Mouse (Mus musculus) gastrocnemius, postnatal 25 days (tissue): ENCODE measurements around the gene Snx7. TPM values are rescaled to one million over a fixed set of nuclear protein-coding genes. Genes with fewer than 3 reads are reported as not detected.

Source experiments
- DNase-seq: peaks from one replicate; pipeline ENCODE4 v3.0.0; 2022
- microRNA-seq, 2 experiments: library from miRNA; unstranded; fragments of <30 nt; microRNA quantifications; one replicate each; pipeline ENCODE4 v1.2.0; 2021; ENCODE audit warnings: borderline replicate concordance in 2 of 2
- total RNA-seq, 2 experiments: library from RNA; stranded (reverse); gene quantifications; 1 replicate in 1 of 2; 2 replicates in 1 of 2; pipeline ENCODE4 v1.2.3; 2021

The Snx7 gene
- total RNA-seq, 2 experiments from 2014 or later, result 3.0 to 4.0 TPM

DNA sequence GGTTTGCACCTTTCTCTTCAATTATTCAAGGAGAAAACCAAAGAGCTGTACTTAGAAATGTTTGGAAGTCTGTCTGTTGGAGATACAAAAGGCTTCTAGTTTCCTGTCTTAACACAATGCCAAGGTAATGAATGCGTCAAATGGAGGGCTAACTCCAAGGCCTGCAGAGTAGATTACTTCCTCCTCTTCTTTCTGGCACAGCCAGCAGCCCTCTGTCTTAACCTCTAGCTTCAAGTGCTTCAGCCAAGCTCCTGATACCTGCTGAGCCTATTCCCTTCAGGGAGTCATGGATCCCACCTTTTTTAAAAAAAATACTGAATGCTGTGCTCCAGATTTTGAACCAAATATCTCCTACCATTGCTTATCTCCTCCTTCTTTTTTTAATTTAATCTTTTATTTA lies 51.1 kb downstream of the Snx7 start:
- no peak for DNase-seq

DNA sequence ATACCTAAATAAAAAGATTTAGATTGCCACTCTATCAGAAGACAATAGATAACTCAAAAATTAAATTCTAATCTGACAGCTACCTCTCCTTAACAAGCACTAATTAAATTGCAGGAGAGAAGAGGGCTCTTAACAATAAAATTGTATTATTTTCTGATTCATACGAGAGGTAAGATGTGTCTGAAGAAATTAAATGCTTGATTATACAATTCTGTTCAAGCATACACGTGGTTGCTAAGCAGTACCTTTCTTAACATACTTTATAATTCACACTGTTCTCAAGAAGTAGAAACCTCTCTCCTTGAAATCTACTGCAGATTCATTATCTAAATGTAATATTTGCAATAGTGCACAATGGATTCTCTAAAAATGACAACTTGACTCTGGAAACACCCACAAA lies 54.5 kb downstream of the Snx7 start:
- no peak for DNase-seq

DNA sequence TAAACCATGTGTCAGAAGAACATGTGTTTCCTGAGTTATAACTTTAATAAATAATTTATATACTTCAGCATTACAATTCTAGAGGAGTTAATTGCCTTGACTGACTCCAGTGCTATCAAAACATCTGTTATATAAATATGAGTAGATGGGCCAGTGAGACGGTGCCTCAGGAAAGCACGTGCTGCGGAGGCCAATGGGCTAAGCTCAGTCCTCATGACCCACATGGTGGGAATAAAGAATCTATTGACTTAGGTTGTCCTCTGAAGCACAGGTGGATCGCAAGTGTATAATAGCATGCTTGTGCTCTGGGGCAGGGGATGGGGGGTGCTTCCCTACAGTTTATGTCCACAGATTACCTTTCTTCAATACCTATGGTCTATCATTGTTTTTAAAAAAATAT lies 56.6 kb downstream of the Snx7 start:
- no peak for DNase-seq

DNA sequence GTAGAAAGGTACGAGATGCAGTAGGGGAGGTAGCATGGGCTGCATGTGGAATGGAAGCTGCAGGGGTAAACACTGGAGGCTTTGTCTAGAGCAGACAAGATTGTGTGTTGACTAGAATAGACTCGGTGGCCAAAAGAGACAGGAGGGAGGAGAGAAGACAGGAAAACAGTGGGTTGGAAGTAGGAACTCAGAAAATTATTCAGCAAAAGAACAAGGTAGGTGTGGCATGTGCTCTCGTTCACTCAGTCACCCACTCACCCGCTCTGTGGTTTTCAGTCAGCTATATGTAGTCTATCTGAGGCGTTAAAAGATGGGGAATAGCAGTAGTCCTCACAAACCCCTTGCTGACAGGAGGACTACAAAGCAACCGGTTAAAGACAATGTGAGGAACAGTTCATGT lies 63.0 kb downstream of the Snx7 start:
- no peak for DNase-seq

DNA sequence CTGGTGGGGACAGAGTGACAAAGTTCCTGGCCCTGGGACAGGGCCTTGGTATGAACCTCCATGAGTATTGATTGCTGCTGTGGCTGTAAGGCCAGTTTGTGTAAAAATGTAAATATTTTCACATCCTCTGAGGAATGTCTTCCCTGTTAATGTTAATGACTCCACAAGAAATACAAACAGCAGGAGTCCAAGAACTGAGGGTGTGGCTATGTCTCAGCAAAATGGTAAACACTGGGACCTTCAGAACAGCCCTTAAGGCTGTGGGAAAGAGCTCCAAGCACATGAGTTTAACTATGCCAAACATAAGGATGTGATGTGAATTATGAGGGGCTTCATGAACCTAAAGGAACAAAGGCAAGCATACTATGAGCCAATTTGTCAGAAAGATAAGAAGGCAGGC lies 74.2 kb downstream of the Snx7 start:
- DNase-seq, result no peak

DNA sequence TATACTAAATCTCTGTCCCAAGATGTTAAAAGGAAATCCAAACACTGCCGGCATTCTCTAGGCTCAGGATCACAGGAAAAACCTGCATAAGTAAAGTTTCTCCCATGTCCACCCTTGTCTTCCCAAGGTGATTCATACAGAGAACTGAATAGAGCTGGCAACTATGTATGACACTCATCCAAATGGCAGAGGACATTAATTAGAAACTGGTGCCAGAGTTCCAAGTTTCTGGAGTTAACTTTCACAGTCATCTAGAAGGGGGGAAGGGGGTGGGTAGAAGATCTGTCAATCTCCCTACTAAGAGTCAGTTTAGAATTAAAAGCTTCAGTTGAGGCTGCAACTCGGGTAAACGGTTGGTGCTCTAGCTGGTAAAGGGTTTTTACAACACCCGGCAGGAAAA lies 76.8 kb downstream of the Snx7 start:
- no peak for DNase-seq

DNA sequence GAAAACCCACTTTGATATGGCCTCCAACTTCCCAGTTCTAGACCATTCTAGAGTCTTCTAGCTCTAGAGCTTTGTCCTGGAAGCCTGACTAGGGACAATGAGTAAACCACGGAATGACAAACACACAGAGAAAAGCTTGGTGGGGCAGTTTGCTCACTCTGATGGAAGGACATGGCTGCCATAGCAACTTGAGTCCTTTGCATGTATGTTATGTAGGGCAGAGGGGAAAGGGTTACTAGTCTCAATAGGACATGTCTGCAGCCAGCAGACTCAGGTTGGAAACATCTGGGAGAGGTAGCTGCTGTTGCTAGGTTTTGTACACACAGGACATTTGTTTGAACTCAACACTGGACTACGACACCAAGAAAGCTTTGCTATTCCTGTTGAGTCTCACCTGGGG lies 77.5 kb downstream of the Snx7 start:
- no peak for DNase-seq

DNA sequence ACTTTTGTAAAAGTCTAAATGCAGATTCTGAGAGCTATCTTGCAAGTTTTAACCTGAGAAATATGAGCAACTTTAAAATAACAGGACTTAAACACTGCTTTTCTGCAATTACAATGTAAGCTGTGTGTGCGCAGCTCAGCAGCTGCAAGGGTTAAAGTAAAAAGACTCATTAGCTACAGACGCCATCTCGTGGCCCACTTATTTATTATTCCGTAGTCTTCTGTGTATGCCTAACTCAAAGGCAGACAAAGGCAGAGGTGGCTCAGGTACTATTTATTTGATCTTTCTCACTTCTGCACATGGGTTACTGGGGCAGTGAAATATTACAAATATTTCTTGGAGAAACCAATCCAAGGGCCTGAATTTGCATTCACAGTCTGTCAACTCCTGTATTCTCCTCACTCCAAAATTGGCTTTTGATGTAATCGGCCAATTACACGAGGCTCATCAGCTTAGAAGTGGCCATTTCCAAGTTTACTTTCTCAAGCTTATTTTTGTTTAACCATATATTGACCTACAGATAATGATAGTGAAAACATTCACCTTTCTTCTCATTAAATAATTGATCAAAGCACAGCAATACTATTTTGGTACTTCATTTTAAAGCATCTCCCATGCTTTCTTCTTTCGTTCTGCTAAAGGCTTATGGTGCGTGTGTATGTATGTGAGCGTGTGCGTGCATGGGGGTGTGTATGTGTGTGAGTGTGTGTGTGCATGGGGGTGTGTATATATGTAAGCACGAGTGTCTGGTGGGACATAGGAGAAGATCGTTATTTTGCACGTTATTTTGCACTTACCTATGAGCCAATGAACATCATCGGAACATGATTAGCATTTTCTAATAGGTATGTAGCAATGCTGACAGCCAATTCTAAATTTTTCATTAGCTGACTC lies 79.7 kb downstream of the Snx7 start:
- DNase-seq, result no peak

DNA sequence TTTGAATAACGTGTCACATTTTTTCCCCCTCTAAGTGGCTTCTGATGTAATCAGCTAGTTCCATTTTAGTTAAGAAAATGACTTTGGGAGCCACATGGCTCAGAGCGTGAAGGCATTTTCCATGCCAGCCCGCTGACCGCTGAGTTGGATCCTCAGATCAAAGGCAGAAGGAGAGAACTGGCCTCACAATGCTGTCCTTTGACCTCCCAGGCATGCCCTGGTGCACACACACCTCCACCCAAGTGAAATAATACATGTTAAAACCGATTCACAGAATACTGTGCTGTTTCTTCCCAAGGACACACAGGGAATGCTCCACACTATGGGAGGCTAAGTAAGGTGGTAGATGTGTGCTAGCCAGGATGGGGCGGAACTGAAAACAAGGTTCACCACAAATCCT lies 81.5 kb downstream of the Snx7 start:
- DNase-seq, result no peak

DNA sequence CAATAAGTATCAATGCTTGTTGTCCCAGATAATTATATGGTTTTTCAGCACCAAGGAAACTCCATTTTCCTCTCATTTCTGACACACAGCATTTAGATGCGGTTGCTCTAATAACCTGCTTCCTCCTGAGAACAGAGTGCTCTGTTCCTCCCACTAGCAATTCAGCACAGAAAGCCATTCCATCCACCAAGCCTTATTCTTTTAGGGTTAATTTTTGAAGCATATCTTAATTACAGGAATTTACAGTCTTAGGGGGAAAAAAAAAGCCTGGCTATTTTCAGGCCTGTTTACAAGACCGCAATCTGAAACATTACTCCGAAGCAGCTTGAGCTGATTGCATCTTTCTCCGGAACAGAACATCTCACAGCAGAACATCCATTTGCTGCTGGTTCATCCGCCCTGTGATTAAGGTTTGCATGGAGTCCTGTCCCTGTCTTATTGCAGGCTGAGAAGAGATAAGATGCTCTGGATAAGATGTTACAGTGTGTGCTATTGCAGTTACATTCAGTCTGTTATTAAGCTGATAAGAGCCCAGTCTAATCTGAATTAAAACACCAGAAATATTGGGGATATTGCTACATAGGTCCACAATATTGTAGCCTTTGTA lies 116.5 kb downstream of the Snx7 start:
- no peak for DNase-seq

DNA sequence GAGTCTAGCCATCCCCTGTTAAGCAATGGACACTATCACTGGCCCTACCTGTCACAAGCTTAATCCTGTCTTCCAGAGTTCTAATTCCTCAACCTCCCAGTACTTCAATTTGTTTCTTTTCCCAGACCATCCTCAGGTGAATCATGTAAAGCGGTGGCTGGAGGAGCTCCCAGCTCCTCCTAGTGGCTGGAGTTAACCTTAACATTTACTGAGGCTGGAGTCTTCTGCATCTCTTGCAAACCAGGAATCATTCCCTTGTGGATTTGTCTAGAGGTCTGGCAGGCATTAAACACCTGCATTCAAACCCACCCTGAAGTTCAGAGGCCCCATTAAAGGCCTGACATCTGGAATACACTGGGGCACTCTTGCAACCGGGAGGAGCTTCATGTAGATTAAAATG lies 117.1 kb downstream of the Snx7 start:
- no peak for DNase-seq

DNA sequence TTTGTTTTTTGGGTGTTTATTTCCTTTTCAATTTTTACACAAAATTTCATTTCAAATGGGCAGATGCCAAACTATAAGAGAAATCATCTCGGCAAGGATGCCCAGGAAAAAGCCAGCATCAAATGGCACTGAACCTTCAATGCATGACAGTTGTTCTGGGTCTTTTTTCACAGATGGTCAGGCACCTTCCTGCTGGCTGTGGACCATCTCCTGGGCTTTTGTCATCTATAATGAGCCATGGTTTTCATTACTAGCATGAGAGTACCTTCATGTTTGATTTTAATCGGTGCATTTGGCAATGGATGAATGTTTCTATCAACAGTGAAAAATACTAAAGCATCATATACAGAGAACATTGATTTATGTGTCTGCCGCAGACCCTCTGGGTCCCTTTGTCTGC lies 119.5 kb downstream of the Snx7 start:
- no peak for DNase-seq

DNA sequence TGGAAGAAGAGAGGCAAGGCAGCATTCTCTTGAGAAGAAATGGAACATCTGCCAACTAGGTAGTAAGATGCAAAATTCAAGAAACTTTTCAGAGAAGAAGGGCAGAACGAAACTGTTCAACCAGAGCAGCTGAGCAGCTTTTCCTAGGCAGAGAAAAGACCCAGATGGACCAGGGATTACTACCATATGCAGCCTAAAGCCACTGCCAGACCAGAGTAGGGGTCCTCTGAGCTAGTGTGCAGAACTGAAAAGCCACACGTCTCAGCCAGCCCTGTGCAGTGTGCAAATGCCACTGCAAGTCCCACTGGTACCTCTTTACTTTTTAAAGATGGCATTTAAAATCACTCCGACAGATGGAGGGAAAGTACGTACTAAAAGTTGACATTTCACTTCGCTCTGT lies 129.0 kb downstream of the Snx7 start:
- DNase-seq, result no peak

DNA sequence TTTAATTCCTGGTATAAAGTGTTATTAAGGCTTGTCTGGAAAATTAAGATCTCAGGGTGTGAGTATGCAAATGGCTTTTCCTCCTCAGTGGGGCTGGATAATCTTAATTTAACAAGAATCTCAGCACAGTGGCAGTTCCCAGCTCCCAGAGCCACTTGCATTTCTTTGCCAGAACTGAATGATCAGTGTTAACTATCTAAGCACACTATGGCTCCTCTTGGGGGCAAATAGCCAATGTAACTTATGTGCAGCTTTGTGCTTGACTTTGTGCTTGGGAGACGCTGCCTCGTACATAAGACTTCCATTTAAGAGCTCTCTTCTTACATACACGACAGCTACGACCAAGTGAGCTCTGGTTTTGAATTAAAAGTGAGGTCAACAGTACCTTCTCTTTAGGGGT lies 136.1 kb downstream of the Snx7 start:
- DNase-seq, result no peak

Small RNA genes within 50 kb of the gene (microRNA-seq; reads per million reads assigned to microRNA genes)
- gene Gm24811, result 0 reads per million in 2 experiments
